Mouse (Mus musculus): ENCODE results near the gene Snx6.
"Not testable (repeated sequence)": the region's sequence is repeated elsewhere in the genome, so short reads cannot be mapped to it uniquely, and the experiment has no call there.

Gene Snx6

DNA sequence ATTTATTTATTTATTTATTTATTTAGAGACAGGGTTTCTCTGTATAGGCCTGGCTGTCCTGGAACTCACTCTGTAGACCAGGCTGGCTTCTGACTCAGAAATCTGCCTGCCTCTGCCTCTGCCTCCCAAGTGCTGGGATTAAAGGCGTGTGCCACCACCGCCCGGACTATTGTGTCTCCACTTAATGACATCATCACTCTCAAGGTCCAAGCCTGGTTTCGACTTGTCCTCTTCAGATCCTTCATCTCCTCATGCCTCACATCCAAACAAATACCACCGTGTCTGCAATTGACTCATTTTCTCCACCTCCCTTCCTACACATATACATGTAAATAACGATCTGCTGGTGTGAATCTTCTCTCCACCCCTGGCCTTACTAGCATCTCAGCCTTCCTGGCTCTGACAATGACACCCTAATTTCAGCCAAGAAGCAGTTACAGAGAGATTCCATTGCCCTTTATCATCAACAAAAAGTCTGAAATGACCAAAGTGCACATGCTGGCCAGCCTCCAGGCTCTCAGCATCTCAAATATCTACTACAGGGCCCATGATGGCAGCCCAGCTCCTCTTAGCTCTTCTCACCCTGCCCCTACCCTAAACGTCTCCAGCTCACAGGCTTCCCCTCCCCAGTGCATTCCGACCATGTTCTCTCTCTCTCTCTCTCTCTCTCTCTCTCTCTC, 1.2 kb upstream of the Snx6 start:
- DNase-seq: no peak

- no peak for DNase-seq
Observed at GRCm38 (mm10) chr12:54794392-54794791, 1.1 kb downstream of the Snx6 start.

GRCm38 (mm10) chr12:54791465-54791864, 4.0 kb downstream of the Snx6 start:
- DNase-seq: no peak

- no peak for DNase-seq
Observed at GRCm38 (mm10) chr12:54789346-54790143, 6.0 kb downstream of the Snx6 start.

DNA sequence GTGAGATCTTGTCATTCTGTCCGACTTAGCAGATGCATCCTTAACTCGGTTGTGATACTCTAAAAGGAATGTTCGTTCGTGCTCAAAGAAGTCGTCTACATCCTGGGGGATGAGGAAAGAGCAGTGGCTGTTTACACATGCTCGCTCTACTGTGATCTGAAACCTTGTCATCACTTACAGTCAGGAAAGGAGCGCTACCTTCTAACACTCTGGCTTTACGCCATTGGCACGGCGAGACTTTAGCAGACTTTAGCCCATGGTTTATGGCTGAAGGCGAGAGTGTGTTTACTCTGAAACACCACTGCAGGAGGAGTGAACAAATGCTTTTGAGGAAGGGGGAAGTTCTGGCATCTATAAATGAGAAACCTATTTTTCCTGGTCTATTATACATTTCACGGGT, 31.9 kb downstream of the Snx6 start:
- DNase-seq: no peak

DNA sequence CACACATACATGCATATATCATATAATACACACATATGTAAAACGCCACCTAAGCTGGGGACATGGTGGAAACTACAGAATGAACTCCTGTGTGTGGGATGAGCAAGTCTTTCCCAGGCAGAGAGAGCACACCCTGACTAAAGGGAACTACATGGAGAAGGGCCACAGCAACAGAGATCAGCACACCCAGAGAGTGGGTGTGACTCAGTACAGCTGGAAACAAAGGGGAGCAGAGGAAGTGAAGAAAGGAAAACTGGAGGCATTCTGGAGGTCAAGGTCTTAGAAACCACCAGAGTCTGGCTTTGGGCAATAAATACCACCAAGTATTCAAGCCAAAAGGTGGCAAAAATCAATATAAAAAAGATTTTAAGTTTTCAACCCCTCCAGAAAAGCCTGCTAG, 34.8 kb downstream of the Snx6 start:
- DNase-seq: no peak

GRCm38 (mm10) chr12:54758846-54759245, 36.7 kb downstream of the Snx6 start:
- DNase-seq: no peak

- no peak for DNase-seq
Observed at GRCm38 (mm10) chr12:54748647-54749046, 46.9 kb downstream of the Snx6 start.

DNA sequence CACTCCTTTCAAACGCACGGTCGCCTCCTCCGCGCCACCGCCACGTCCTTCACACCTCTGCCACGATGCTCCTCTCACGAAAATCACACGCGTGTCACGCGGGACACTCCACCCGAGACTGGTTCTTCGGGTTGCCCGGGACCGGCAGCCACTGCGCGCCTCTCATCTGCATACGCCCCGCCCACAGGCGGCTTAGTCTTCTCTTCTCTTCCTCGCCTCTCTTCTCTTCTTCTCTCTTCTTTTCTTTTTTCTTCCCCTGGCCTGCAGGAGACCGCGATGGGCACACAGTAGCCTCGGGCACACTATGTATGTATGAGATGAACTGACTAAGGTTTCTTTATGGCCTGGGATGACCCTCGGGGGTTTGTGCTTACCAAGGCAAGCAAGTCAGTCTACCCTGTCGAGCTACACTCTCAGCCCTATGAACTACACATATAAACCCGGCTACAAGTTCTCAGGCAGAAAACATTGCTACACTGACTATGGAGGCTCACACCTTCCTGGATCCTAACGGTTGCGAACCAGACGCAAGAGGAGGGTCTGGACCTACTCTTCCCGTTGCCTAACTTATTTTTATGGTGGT, 56.8 kb downstream of the Snx6 start:
- DNase-seq: peak; percentile 38

DNA sequence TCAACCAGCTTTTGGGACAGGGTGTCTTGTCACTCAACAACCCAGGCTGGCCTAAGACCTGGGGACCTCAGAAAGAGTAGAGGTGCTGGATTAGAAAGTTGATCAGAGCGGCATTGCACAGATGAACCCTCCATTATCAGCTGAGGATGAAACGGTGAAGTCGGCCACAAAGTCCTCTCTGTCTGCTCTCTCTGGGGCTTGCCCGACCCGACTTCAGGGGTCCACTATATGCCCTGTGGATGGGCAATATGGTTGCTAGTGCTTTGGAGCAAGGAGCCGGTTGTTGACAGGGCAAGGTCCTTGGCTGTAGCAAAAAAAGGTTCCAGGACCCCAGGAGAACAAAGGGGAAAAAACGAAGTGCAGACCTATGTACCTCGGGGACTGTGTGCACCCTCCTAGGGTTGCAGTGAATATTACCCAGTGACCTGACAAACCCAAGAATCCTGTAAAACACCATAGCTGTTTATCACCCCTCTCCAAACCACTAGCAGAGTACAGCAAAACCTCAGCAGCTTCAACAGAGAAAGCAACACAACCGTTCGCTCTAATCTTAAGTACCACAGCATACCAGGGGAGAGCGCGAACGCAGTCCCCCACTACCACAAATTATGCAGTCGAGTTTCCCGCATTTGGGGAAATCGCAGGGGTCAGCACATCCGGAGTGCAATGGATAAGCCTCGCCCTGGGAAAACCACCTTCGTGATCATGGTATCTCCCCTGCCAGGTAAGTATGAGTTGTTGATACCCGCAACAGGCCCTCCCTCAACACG, 57.4 kb downstream of the Snx6 start:
- DNase-seq: not testable (repeated sequence)

- DNase-seq: not testable (repeated sequence)
Observed at GRCm38 (mm10) chr12:54734307-54735131, 61.0 kb downstream of the Snx6 start.

DNA sequence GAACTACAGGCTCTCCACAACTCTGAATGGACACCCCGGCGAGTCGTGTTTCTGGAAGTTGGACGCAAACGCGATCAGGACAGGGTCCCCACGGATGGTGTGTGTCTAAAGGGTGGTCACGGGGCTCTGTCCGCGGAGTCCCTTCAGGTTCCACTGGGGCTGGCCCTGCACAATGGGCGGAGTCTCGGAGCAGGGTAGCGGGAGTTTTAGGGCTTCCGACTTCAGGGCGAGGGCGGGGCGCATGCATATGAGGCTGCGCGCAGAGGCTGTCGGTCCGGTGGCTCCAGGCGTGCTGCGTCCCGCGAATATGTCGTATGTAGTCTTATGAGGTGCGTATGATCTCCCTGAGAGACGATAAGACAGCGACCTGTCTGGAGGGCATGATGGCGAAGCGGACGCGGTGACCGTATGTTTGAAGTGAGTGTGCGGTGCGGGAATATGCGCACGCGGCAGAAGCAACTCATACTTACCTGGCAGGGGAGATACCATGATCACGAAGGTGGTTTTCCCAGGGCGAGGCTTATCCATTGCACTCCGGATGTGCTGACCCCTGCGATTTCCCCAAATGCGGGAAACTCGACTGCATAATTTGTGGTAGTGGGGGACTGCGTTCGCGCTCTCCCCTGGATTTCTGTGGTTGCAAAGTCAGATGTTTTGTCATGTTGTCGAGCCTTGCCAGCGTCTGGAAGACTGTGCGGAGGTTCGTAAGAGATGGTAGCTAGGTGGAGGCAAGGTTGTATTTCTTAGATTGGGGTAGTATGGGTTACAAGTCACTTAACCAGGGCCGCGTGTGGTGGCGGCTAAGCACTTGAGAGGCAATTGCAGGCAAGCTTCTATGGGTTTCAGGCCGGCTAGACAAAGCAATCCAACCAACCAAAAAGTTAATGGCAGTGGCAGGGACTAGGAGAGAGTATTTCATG, 66.1 kb downstream of the Snx6 start:
- DNase-seq: not testable (repeated sequence)

DNA sequence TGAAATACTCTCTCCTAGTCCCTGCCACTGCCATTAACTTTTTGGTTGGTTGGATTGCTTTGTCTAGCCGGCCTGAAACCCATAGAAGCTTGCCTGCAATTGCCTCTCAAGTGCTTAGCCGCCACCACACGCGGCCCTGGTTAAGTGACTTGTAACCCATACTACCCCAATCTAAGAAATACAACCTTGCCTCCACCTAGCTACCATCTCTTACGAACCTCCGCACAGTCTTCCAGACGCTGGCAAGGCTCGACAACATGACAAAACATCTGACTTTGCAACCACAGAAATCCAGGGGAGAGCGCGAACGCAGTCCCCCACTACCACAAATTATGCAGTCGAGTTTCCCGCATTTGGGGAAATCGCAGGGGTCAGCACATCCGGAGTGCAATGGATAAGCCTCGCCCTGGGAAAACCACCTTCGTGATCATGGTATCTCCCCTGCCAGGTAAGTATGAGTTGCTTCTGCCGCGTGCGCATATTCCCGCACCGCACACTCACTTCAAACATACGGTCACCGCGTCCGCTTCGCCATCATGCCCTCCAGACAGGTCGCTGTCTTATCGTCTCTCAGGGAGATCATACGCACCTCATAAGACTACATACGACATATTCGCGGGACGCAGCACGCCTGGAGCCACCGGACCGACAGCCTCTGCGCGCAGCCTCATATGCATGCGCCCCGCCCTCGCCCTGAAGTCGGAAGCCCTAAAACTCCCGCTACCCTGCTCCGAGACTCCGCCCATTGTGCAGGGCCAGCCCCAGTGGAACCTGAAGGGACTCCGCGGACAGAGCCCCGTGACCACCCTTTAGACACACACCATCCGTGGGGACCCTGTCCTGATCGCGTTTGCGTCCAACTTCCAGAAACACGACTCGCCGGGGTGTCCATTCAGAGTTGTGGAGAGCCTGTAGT, 76.4 kb downstream of the Snx6 start:
- not testable (repeated sequence) for DNase-seq

- DNase-seq: not testable (repeated sequence)
Observed at GRCm38 (mm10) chr12:54717516-54717915, 78.0 kb downstream of the Snx6 start.

- not testable (repeated sequence) for DNase-seq
Observed at GRCm38 (mm10) chr12:54713822-54714626, 81.5 kb downstream of the Snx6 start.

GRCm38 (mm10) chr12:54710494-54710879, 85.0 kb downstream of the Snx6 start:
- not testable (repeated sequence) for DNase-seq

- DNase-seq: not testable (repeated sequence)
Observed at GRCm38 (mm10) chr12:54709691-54710493, 85.6 kb downstream of the Snx6 start.

GRCm38 (mm10) chr12:54699394-54699793, 96.1 kb downstream of the Snx6 start:
- DNase-seq: no peak
